In the genomic region with DNA sequence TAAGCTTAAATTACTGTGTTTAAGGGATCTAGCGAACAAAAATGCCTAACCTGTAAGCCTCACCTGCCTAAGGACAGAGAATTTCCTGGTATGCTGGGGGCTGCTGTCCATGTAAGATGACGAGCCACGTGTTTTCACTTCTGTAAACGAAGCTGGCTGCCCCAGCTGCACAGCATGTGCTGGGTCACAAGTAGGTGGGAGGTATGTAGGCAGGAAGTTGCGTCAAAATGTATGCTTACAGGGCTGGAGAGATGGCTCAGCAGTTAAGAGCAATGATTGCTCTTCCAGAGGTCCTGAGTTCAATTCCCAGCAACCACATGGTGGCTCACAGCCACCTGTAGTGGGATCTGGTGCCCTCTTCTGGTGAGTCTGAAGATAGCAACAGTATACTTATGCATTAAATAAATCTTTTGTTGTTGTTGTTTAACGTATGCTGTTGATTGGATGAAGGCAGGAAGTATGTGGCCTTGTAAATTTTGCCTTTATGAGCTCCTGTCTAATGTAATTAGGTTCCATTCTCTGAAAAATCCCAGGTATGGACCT, we compare ENCODE assay signal across 15 mouse cellular contexts.
DNase-seq lines count a peak whose midpoint lies in the region; ATAC-seq and TF ChIP-seq lines count a peak whose summit lies in the region.
"Had no signal": no experiment of that assay in that cellular context is flagged by ENCODE, and none has a peak within 500 bp of the region (broad histone marks: within the 10 kb centered on the region; RNA-seq: fewer than 3 reads in every experiment).

No protein-coding gene starts in this region.

- H3K27me3 ChIP-seq in intestine, postnatal 0 days (replicated peaks; ENCODE audit: control insufficient read depth, insufficient read depth, low read length) = no peaks in the 10 kb centered on the region
- no peaks in the 10 kb centered on the region for H3K27me3 ChIP-seq in intestine, embryonic 15.5 days (replicated peaks)
- no peaks in the 10 kb centered on the region for H3K27me3 ChIP-seq in neural tube, embryonic 13.5 days
- H3K27me3 ChIP-seq: embryonic facial prominence, embryonic 12.5 days; limb, embryonic 15.5 days; stomach, embryonic 15.5 days had no signal

- no peaks in the 10 kb centered on the region for H3K9me3 ChIP-seq in intestine, postnatal 0 days (ENCODE audit: control insufficient read depth)
- no peaks in the 10 kb centered on the region for H3K9me3 ChIP-seq in intestine, embryonic 15.5 days
- no peaks in the 10 kb centered on the region for H3K9me3 ChIP-seq in neural tube, embryonic 13.5 days
- H3K9me3 ChIP-seq: embryonic facial prominence, embryonic 12.5 days; limb, embryonic 15.5 days; stomach, embryonic 15.5 days had no signal

- no peaks in the 10 kb centered on the region for H3K4me1 ChIP-seq in intestine, postnatal 0 days (replicated peaks; ENCODE audit: control insufficient read depth, insufficient read depth, low read length)
- 0 out of 2 replicates have a peak, but pooled peaks cover 2% of the 10 kb centered on the region for H3K4me1 ChIP-seq in intestine, embryonic 15.5 days (replicated peaks)
- peaks cover 25% of the 10 kb centered on the region for H3K4me1 ChIP-seq in neural tube, embryonic 13.5 days (replicated peaks)
- no peaks in the 10 kb centered on the region; the same call in 1 of the 2 replicates for H3K4me1 ChIP-seq in bone marrow, adult 2 months (ENCODE audit: control insufficient read depth, insufficient read depth, low read length)
- H3K4me1 ChIP-seq: stomach, embryonic 15.5 days had no signal

- no peak for DNase-seq in neural tube, embryonic 10.5 days (ENCODE audit: extremely low spot score, low spot score)
- no peak for DNase-seq in embryo, embryonic 11 days
- DNase-seq in layer of hippocampus, adult 9-10 months (ENCODE audit: low spot score) = no peak
- DNase-seq: cerebellum, adult 9-11 months; gastrocnemius, postnatal 36 days; kidney, postnatal 14 days; right cerebral cortex, postnatal 4 days had no signal

- peak; percentile 53; the same call in 1 of the 2 replicates for TF ChIP-seq CTCF in intestine, postnatal 0 days (IDR thresholded peaks at IDR 0.05; ENCODE audit: low read depth)
- TF ChIP-seq CTCF in bone marrow, adult 2 months (IDR thresholded peaks at IDR 0.05; ENCODE audit: control insufficient read depth, insufficient read depth, low read length) = peak; percentile 6; the same call in 1 of the 2 replicates

- no peak overlapping the region for H3K4me2 ChIP-seq in intestine, postnatal 0 days (replicated peaks; ENCODE audit: low read depth)
- no peak overlapping the region for H3K4me2 ChIP-seq in intestine, embryonic 15.5 days (replicated peaks)
- H3K4me2 ChIP-seq in neural tube, embryonic 13.5 days = no peak overlapping the region
- H3K4me2 ChIP-seq: embryonic facial prominence, embryonic 12.5 days; limb, embryonic 15.5 days; stomach, embryonic 15.5 days had no signal

- no peak overlapping the region for H3K9ac ChIP-seq in intestine, postnatal 0 days (ENCODE audit: low read depth, low read length)
- H3K9ac ChIP-seq in intestine, embryonic 15.5 days = no peak overlapping the region
- H3K9ac ChIP-seq in neural tube, embryonic 13.5 days = no peak overlapping the region
- H3K9ac ChIP-seq: embryonic facial prominence, embryonic 12.5 days; limb, embryonic 15.5 days; stomach, embryonic 15.5 days had no signal

- no peak overlapping the region for H3K4me3 ChIP-seq in intestine, postnatal 0 days (ENCODE audit: low read depth, low read length)
- H3K4me3 ChIP-seq in intestine, embryonic 15.5 days (replicated peaks) = no peak overlapping the region
- no peak overlapping the region for H3K4me3 ChIP-seq in neural tube, embryonic 13.5 days
- H3K4me3 ChIP-seq in bone marrow, adult 2 months (replicated peaks; ENCODE audit: control insufficient read depth, low read depth, low read length) = no peak overlapping the region
- H3K4me3 ChIP-seq: embryonic facial prominence, embryonic 12.5 days; limb, embryonic 15.5 days; stomach, embryonic 15.5 days had no signal

- TF ChIP-seq POLR2A in bone marrow, adult 2 months (IDR thresholded peaks at IDR 0.05; ENCODE audit: borderline replicate concordance, control insufficient read depth, low read depth, low read length) = no peak

- WGBS in intestine, postnatal 0 days = 78% methylated on average over 6 of the region's 6 CpGs
- WGBS in intestine, embryonic 15.5 days = 74% methylated on average over 6 of the region's 6 CpGs
- 87% methylated on average over 6 of the region's 6 CpGs for WGBS in neural tube, embryonic 13.5 days
- 50% methylated on average over 6 of the region's 6 CpGs for WGBS in bone marrow, adult 2 months

- ATAC-seq in intestine, postnatal 0 days = no peak
- no peak for ATAC-seq in intestine, embryonic 15.5 days
- ATAC-seq in neural tube, embryonic 13.5 days (ENCODE audit: low read depth) = no peak
- ATAC-seq: forebrain, embryonic 14.5 days had no signal

- H3K27ac ChIP-seq in intestine, postnatal 0 days (ENCODE audit: low read depth, low read length) = no peak overlapping the region
- no peak overlapping the region for H3K27ac ChIP-seq in intestine, embryonic 15.5 days
- 0 out of 2 replicates have a peak overlapping the region, but pooled peaks have one; percentile 61 for H3K27ac ChIP-seq in neural tube, embryonic 13.5 days (replicated peaks)
- H3K27ac ChIP-seq in bone marrow, adult 2 months (ENCODE audit: control insufficient read depth, insufficient read depth, low read depth, low read length, poor library complexity) = no peak overlapping the region
- H3K27ac ChIP-seq: embryonic facial prominence, embryonic 12.5 days; limb, embryonic 15.5 days; stomach, embryonic 15.5 days had no signal

- no peaks in the 10 kb centered on the region for H3K36me3 ChIP-seq in intestine, postnatal 0 days (ENCODE audit: control insufficient read depth, insufficient read depth)
- no peaks in the 10 kb centered on the region for H3K36me3 ChIP-seq in intestine, embryonic 15.5 days
- no peaks in the 10 kb centered on the region for H3K36me3 ChIP-seq in neural tube, embryonic 13.5 days
- H3K36me3 ChIP-seq: embryonic facial prominence, embryonic 12.5 days; limb, embryonic 15.5 days; stomach, embryonic 15.5 days had no signal
